Comparison of ENCODE assay signal across 19 mouse cellular contexts in the genomic region with DNA sequence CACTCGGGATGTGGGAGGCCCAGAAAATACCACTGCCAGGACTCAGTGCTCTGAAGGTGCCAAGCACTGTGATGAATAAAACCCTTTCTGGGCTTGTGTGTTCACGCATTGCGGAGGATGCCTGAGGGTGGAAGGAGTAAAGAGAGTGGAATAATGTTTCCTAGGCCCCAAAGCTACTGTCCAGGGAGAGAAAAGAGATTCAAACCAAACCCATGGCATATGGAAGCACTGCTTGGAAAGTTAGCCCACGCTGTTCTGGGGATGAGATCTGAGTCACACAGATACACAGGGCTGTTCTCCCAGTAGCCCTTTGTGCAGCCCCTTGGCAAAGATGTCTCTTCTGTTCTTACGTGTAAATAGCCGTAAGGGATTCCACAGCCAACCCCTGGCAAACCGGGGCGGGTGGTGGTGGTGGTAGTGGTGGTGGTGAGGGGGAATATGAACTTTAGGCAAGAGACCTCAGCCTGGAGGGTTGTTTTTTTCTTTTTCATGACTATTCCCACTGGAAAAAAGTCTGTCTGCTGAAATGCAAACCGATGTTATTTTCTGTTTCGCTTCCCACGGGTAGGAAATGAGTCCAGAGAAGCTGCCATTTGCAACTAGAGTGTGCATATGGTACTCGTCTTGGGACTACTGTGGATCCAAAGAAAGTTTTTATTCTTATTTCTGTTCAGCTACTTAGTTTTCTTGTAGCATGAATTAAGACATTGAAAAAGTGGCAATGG. TPM values are rescaled to one million over a fixed set of nuclear protein-coding genes. Genes with fewer than 3 reads are reported as not detected.
DNase-seq lines count a peak whose midpoint lies in the region; ATAC-seq and TF ChIP-seq lines count a peak whose summit lies in the region.
"Had no signal": no experiment of that assay in that cellular context is flagged by ENCODE, and none has a peak within 500 bp of the region (broad histone marks: within the 10 kb centered on the region; RNA-seq: fewer than 3 reads in every experiment).

No protein-coding gene starts in this region.

- H3K4me1 ChIP-seq in heart, embryonic 10.5 days = peaks cover 24% of the 10 kb centered on the region
- no peaks in the 10 kb centered on the region for H3K4me1 ChIP-seq in liver, embryonic 11.5 days (replicated peaks; ENCODE audit: control insufficient read depth, insufficient read depth, low read length)

- no peaks in the 10 kb centered on the region for H3K9me3 ChIP-seq in heart, embryonic 10.5 days
- no peaks in the 10 kb centered on the region for H3K9me3 ChIP-seq in liver, embryonic 11.5 days (ENCODE audit: control insufficient read depth, low read length)

- 86% methylated on average over 12 of the region's 12 CpGs for WGBS in heart, embryonic 10.5 days
- WGBS in liver, embryonic 11.5 days = 84% methylated on average over 12 of the region's 12 CpGs

- TF ChIP-seq CTCF in left cerebral cortex, adult 2 months (IDR thresholded peaks at IDR 0.05) = no peak

- H3K4me3 ChIP-seq in heart, embryonic 10.5 days = no peak overlapping the region
- H3K4me3 ChIP-seq in left cerebral cortex, adult 2 months = no peak overlapping the region
- H3K4me3 ChIP-seq in liver, embryonic 11.5 days (ENCODE audit: low read depth, low read length) = no peak overlapping the region
- H3K4me3 ChIP-seq: erythroblast, embryonic 14.5 days; heart, adult 2 months had no signal

- no peaks in the 10 kb centered on the region for H3K36me3 ChIP-seq in heart, embryonic 10.5 days
- H3K36me3 ChIP-seq in liver, embryonic 11.5 days (ENCODE audit: control insufficient read depth, insufficient read depth, low read length) = no peaks in the 10 kb centered on the region

- no peaks in the 10 kb centered on the region for H3K27me3 ChIP-seq in heart, embryonic 10.5 days (ENCODE audit: insufficient read depth, poor library complexity, severe bottlenecking)
- H3K27me3 ChIP-seq in liver, embryonic 11.5 days (replicated peaks; ENCODE audit: control insufficient read depth, insufficient read depth, low read length) = no peaks in the 10 kb centered on the region
- H3K27me3 ChIP-seq: CH12.LX had no signal

- intact Hi-C loops in left cerebral cortex, adult 2 months (cut with DNase I) = loop anchor here (1.0 to 10.0 kb wide), 6 partner anchors 30 to 485 kb away; no protein-coding TSS in a partner anchor

- no peak for DNase-seq in heart, embryonic 10.5 days (ENCODE audit: low spot score)
- no peak for DNase-seq in heart, adult 18-20 months
- peak; percentile 63 to 83 for DNase-seq in layer of hippocampus, adult 18-20 months (ENCODE audit: low spot score in 2 of 2)
- DNase-seq in left cerebral cortex, adult 2 months (ENCODE audit: extremely low spot score in 1 of 2, low spot score in 2 of 2) = peak; percentile 27 to 51
- DNase-seq in right cerebral cortex, postnatal 36 days (ENCODE audit: low spot score in 2 of 2) = peak; percentile 65 to 74
- no peak for DNase-seq in heart, adult 9 months (ENCODE audit: low spot score in 2 of 2)
- DNase-seq in liver, embryonic 11.5 days (ENCODE audit: low spot score) = no peak
- DNase-seq in ovary, postnatal 10 days (ENCODE audit: low spot score) = no peak
- DNase-seq: adrenal gland, postnatal 14 days; cerebellum, postnatal 10 days; heart, adult 2 months; heart, postnatal 36 days; kidney, adult 2 months; kidney, postnatal 36 days; lung, adult 18-20 months; lung, postnatal 4 days had no signal

- peak overlapping the region; percentile 80 for H3K27ac ChIP-seq in heart, embryonic 10.5 days
- H3K27ac ChIP-seq in left cerebral cortex, adult 2 months = peak overlapping the region; percentile 91
- no peak overlapping the region for H3K27ac ChIP-seq in liver, embryonic 11.5 days (ENCODE audit: low read depth, low read length)
- H3K27ac ChIP-seq: heart, adult 2 months had no signal

- no peak overlapping the region for H3K9ac ChIP-seq in liver, embryonic 11.5 days (ENCODE audit: low read depth, low read length)

- ATAC-seq in liver, embryonic 11.5 days (replicated peaks; ENCODE audit: low FRiP score) = no peak

- no peak overlapping the region for H3K4me2 ChIP-seq in liver, embryonic 11.5 days
- H3K4me2 ChIP-seq: midbrain, embryonic 11.5 days had no signal

RNA-seq across cellular contexts. Expression of gene Rasgrp1, which starts 44.3 kb away (rescaled TPM):
- 0.25 and 0.46 TPM in 2 replicates for polyA plus RNA-seq in heart, embryonic 10.5 days (2016; fragmentation: Nextera tagmentation; extraction: Ambion mirVana)
- total RNA-seq in heart, adult 18-20 months (2021) = 1 to 10 TPM in 1 of 2 experiments, under 1 TPM in 1; 0.22 to 1.7 TPM
- 100 to 1,000 TPM; 368 to 401 TPM for total RNA-seq in layer of hippocampus, adult 18-20 months (2021)
- total RNA-seq in left cerebral cortex, adult 2 months (2021) = 100 to 1,000 TPM; 311 to 322 TPM
- 0.26 and 0.62 TPM in 2 replicates for polyA plus RNA-seq in liver, embryonic 11.5 days (2014; fragmentation: Nextera tagmentation; extraction: Ambion mirVana)
- polyA plus RNA-seq: erythroblast, embryonic 14.5 days had no signal

Comparison
In these comparisons a context has a peak if more than half of its experiments do, and no peak if none do; other contexts are left out.
1. DNase-seq: peak in layer of hippocampus, adult 18-20 months (2 of 2), left cerebral cortex, adult 2 months (2 of 2) and right cerebral cortex, postnatal 36 days (2 of 2); none in heart, embryonic 10.5 days (single experiment), heart, adult 18-20 months (0 of 2), heart, adult 9 months (0 of 2), liver, embryonic 11.5 days (single experiment) and ovary, postnatal 10 days (single experiment).
2. RNA of gene Rasgrp1, which starts 44.3 kb away (total RNA-seq): 368 to 401 TPM in layer of hippocampus, adult 18-20 months and 311 to 322 TPM in left cerebral cortex, adult 2 months; 0.22 to 1.7 TPM in heart, adult 18-20 months; every median in the first group is over 100 times any median in the second.